Mouse (Mus musculus) heart, embryonic 14.5 days (tissue): ENCODE measurements around the gene Tomm40. TPM values are rescaled to one million over a fixed set of nuclear protein-coding genes. Genes with fewer than 3 reads are reported as not detected.
A peak's percentile ranks its signal among the peaks of the same experiment; 100 is the strongest.

Experiments used
- ATAC-seq: fragments of 200-750 bp; cut with Nextera tagmentation; 2 replicates; pipeline ENCODE4 v1.8.0; 2017; ENCODE audit warnings: low read depth, moderate TSS enrichment; ENCODE audit not compliant: insufficient number of reproducible peaks, insufficient read depth, low FRiP score
- H3K27ac ChIP-seq, 2 experiments: fragments of 200-500 bp in 1 of 2; fragments of 300-500 bp in 1 of 2; sonication (generic) in 1 of 2; replicated peaks in 1 of 2; 2 replicates each; pipeline ENCODE4 v1.5.1; 2012 to 2014; ENCODE audit warnings: low read depth in 2 of 2, low read length in 2 of 2, control low read depth in 1 of 2, mild to moderate bottlenecking in 1 of 2, mixed read lengths in 1 of 2; ENCODE audit not compliant: control insufficient read depth in 1 of 2, insufficient read depth in 1 of 2
- H3K27me3 ChIP-seq: fragments of 300-500 bp; sonication (generic); 2 replicates; pipeline ENCODE4 v1.6.1; 2014; ENCODE audit warnings: mild to moderate bottlenecking, low read length, control low read depth; ENCODE audit not compliant: control insufficient read depth, insufficient read depth
- H3K36me3 ChIP-seq: fragments of 300-500 bp; sonication (generic); 2 replicates; pipeline ENCODE4 v1.6.1; 2014; ENCODE audit warnings: mild to moderate bottlenecking, control low read depth, low read length, mixed read lengths; ENCODE audit not compliant: control insufficient read depth, insufficient read depth
- H3K4me1 ChIP-seq, 2 experiments: fragments of 200-500 bp in 1 of 2; fragments of 300-500 bp in 1 of 2; sonication (generic) in 1 of 2; 2 replicates each; pipeline ENCODE4 v1.6.1; 2012 to 2014; ENCODE audit warnings: low read length in 2 of 2, control low read depth in 1 of 2, mixed read lengths in 1 of 2; ENCODE audit not compliant: control insufficient read depth in 2 of 2, insufficient read depth in 2 of 2
- H3K4me2 ChIP-seq: fragments of 300-500 bp; sonication (generic); 2 replicates; pipeline ENCODE4 v1.6.1; 2014; ENCODE audit warnings: mild to moderate bottlenecking, low read length
- H3K4me3 ChIP-seq, 2 experiments: fragments of 200-500 bp in 1 of 2; fragments of 300-500 bp in 1 of 2; sonication (generic) in 1 of 2; 2 replicates each; pipeline ENCODE4 v1.5.1; 2012 to 2014; ENCODE audit warnings: low read length in 2 of 2, mild to moderate bottlenecking in 2 of 2, control low read depth in 1 of 2, low read depth in 1 of 2, moderate library complexity in 1 of 2; ENCODE audit not compliant: control insufficient read depth in 1 of 2, insufficient read depth in 1 of 2
- H3K9ac ChIP-seq: fragments of 300-500 bp; sonication (generic); 2 replicates; pipeline ENCODE4 v1.6.1; 2014; ENCODE audit warnings: mild to moderate bottlenecking, low read length
- H3K9me3 ChIP-seq: fragments of 300-500 bp; sonication (generic); 2 replicates; pipeline ENCODE4 v1.6.1; 2016; ENCODE audit warnings: low read length, control low read depth; ENCODE audit not compliant: control insufficient read depth
- WGBS: fragments of 180-500 bp; shearing (Covaris S2); extraction: QIAGEN DNeasy Blood & Tissue Kit; methylation state at CpG from one replicate; pipeline ENCODE4 v1.1.7; 2014; 5-methylcytosine and 5-hydroxymethylcytosine counted together
- polyA plus RNA-seq: library from polyadenylated mRNA; unstranded; fragments of >200 nt; fragmentation: Nextera tagmentation; extraction: Ambion mirVana; gene quantifications from 2 replicates; pipeline ENCODE4 v1.2.1, GENCODE M21; 2014

Gene Tomm40
- polyA plus RNA-seq, 1 experiment from 2014 or later, result 130 TPM

- H3K27me3 ChIP-seq, result no peaks in the 10 kb centered on the region
- peak overlapping the region; percentile 21; the same call in 1 of the 2 replicates for H3K9ac ChIP-seq
- 23% methylated on average over 22 of the region's 22 CpGs for WGBS
- H3K27ac ChIP-seq, result peak overlapping the region; percentile 47 to 73; a peak in 3 of 4 replicates
- H3K4me1 ChIP-seq, result peaks cover 19 to 33% of the 10 kb centered on the region in 2 experiments
- 0 out of 2 replicates have a peak, but pooled peaks have one; percentile 46 for ATAC-seq
- peaks cover 46% of the 10 kb centered on the region for H3K36me3 ChIP-seq
- H3K4me3 ChIP-seq, result no peak overlapping the region
- H3K4me2 ChIP-seq, result 0 out of 2 replicates have a peak overlapping the region, but pooled peaks have one; percentile 17
- no peaks in the 10 kb centered on the region for H3K9me3 ChIP-seq
These were observed 14.0 kb downstream of the Tomm40 start for GRCm38 (mm10) chr7:19701069-19701761.

GRCm38 (mm10) chr7:19700299-19701068 lies 14.8 kb downstream of the Tomm40 start:
- Histone ChIP-seq H3K4me2 (0 out of 2 replicates have a peak overlapping the region, but pooled peaks have one; percentile 17), H3K9ac (peak overlapping the region; percentile 21; the same call in 1 of the 2 replicates), H3K4me1 (peaks cover 19 to 33% of the 10 kb centered on the region in 2 experiments)

GRCm38 (mm10) chr7:19699827-19700148 lies 15.4 kb downstream of the Tomm40 start:
- Histone ChIP-seq H3K4me1 (peaks cover 24 to 39% of the 10 kb centered on the region in 2 experiments), H3K4me3 (no peak overlapping the region), H3K9ac (peak overlapping the region; percentile 74; the same call in 1 of the 2 replicates), H3K9me3 (no peaks in the 10 kb centered on the region), H3K36me3 (peaks cover 37% of the 10 kb centered on the region), H3K27ac (peak overlapping the region in 1 of 2 experiments; percentile 41; a peak in 1 of 4 replicates), H3K27me3 (no peaks in the 10 kb centered on the region), H3K4me2 (peak overlapping the region; percentile 79; the same call in 1 of the 2 replicates)
- 75% methylated on average over 4 of the region's 4 CpGs for WGBS
- no peak for ATAC-seq

More at GRCm38 (mm10) chr7:19700299-19701068, 14.8 kb downstream of the Tomm40 start:
- H3K27me3 ChIP-seq, result no peaks in the 10 kb centered on the region
- H3K9me3 ChIP-seq, result no peaks in the 10 kb centered on the region
- no peak for ATAC-seq
- no peak overlapping the region for H3K4me3 ChIP-seq
- H3K36me3 ChIP-seq, result peaks cover 44% of the 10 kb centered on the region
- peak overlapping the region; percentile 47 to 73; a peak in 3 of 4 replicates for H3K27ac ChIP-seq
- 57% methylated on average over 12 of the region's 12 CpGs for WGBS

GRCm38 (mm10) chr7:19698907-19699826 lies 16.1 kb downstream of the Tomm40 start, which contains the start of gene Apoe:
Gene Apoe, minus strand, starts transcription at chr7:19699188.
- H3K4me1 ChIP-seq, result peaks cover 30 to 45% of the 10 kb centered on the region in 2 experiments
- H3K4me2 ChIP-seq, result peak within 1 kb of the TSS; percentile 79
- ATAC-seq, result peak; percentile 55
- H3K27ac ChIP-seq, result peak within 1 kb of the TSS; percentile 32 to 41
- H3K27me3 ChIP-seq, result no peaks in the 10 kb centered on the region
- WGBS, result 1% methylated on average over 19 of the region's 20 CpGs
- H3K4me3 ChIP-seq, result peak within 1 kb of the TSS; percentile 43 to 48
- H3K9me3 ChIP-seq, result no peaks in the 10 kb centered on the region
- peaks cover 32% of the 10 kb centered on the region for H3K36me3 ChIP-seq
- H3K9ac ChIP-seq, result peak within 1 kb of the TSS; percentile 74

GRCm38 (mm10) chr7:19697949-19698906 lies 17.0 kb downstream of the Tomm40 start:
- Histone ChIP-seq H3K9ac (peak overlapping the region; percentile 74), H3K27me3 (no peaks in the 10 kb centered on the region), H3K36me3 (peaks cover 26% of the 10 kb centered on the region), H3K4me1 (peaks cover 37 to 50% of the 10 kb centered on the region in 2 experiments), H3K27ac (peak overlapping the region; percentile 9 to 41), H3K4me2 (peak overlapping the region; percentile 79), H3K4me3 (peak overlapping the region; percentile 43 to 48), H3K9me3 (no peaks in the 10 kb centered on the region)
- ATAC-seq, result no peak
- 1% methylated on average over 28 of the region's 28 CpGs for WGBS

- H3K36me3 ChIP-seq, result peaks cover 9% of the 10 kb centered on the region
- 0 out of 4 replicates have a peak overlapping the region, but pooled peaks of 1 of the 2 experiments have one; percentile 21 for H3K27ac ChIP-seq
- no peak overlapping the region; the same call in 1 of the 2 replicates for H3K4me2 ChIP-seq
- no peak overlapping the region for H3K9ac ChIP-seq
- H3K4me3 ChIP-seq, result no peak overlapping the region
- WGBS, result 92% methylated on average over 34 of the region's 34 CpGs
- ATAC-seq, result no peak
- peaks cover 47 to 53% of the 10 kb centered on the region in 2 experiments for H3K4me1 ChIP-seq
- no peaks in the 10 kb centered on the region for H3K27me3 ChIP-seq
- H3K9me3 ChIP-seq, result no peaks in the 10 kb centered on the region
These were observed 18.8 kb downstream of the Tomm40 start for GRCm38 (mm10) chr7:19696336-19696873.
